32 mouse cellular contexts compared by ENCODE assay signal in genomic region chr2:141983664-141984395, GRCm38 (mm10).
DNase-seq lines count a peak whose midpoint lies in the region; ATAC-seq and TF ChIP-seq lines count a peak whose summit lies in the region.
"Had no signal": no experiment of that assay in that cellular context is flagged by ENCODE, and none has a peak within 500 bp of the region (broad histone marks: within the 10 kb centered on the region; RNA-seq: fewer than 3 reads in every experiment).

No protein-coding gene starts in this region.

- H3K4me2 ChIP-seq in forebrain, embryonic 14.5 days (ENCODE audit: low read length): no peak overlapping the region
- no peak overlapping the region for H3K4me2 ChIP-seq in forebrain, embryonic 15.5 days (replicated peaks)
- no peak overlapping the region for H3K4me2 ChIP-seq in liver, embryonic 12.5 days
- H3K4me2 ChIP-seq: embryonic facial prominence, embryonic 15.5 days; heart, embryonic 13.5 days; hindbrain, embryonic 15.5 days; kidney, embryonic 15.5 days; lung, embryonic 15.5 days; midbrain, embryonic 12.5 days; neural tube, embryonic 12.5 days had no signal

- no peak for TF ChIP-seq CTCF in liver, adult 2 months (IDR thresholded peaks at IDR 0.05; ENCODE audit: low read depth, low read length)
- no peak for TF ChIP-seq CTCF in thymus, adult 2 months (IDR thresholded peaks at IDR 0.05; ENCODE audit: borderline replicate concordance, control insufficient read depth, extremely low read depth, insufficient read depth, low read length, poor library complexity)

- H3K27ac ChIP-seq in forebrain, embryonic 14.5 days (ENCODE audit: low read depth, low read length): no peak overlapping the region
- no peak overlapping the region for H3K27ac ChIP-seq in forebrain, embryonic 15.5 days (replicated peaks)
- no peak overlapping the region for H3K27ac ChIP-seq in liver, adult 2 months (replicated peaks; ENCODE audit: insufficient read depth, low read depth, low read length)
- no peak overlapping the region for H3K27ac ChIP-seq in liver, embryonic 12.5 days
- no peak overlapping the region for H3K27ac ChIP-seq in thymus, adult 2 months (ENCODE audit: control insufficient read depth, insufficient read depth, low read length)
- H3K27ac ChIP-seq: embryonic facial prominence, embryonic 10.5 days; embryonic facial prominence, embryonic 15.5 days; heart, embryonic 13.5 days; hindbrain, embryonic 10.5 days; hindbrain, embryonic 15.5 days; kidney, embryonic 15.5 days; lung, embryonic 15.5 days; midbrain, embryonic 12.5 days; neural tube, embryonic 12.5 days had no signal

- DNase-seq in forebrain, embryonic 14.5 days (ENCODE audit: low spot score): peak; percentile 56
- DNase-seq in liver, adult 2 months (ENCODE audit: extremely low read depth, low read depth, low spot score): peak; percentile 78
- DNase-seq in Muller cell, postnatal 12 days (ENCODE audit: inconsistent ontology term): peak; percentile 9
- peak; percentile 35 for DNase-seq in brain, adult 2 months (ENCODE audit: low read depth, low spot score)
- no peak for DNase-seq in thymus, adult 2 months
- DNase-seq: adrenal gland, postnatal 36 days; B cell, adult 2 months; cerebellum, adult 11-12 months; cerebellum, postnatal 10 days; gastrocnemius, postnatal 25 days; heart, adult 11 months; kidney, adult 18-20 months; kidney, postnatal 25 days; liver; right cerebral cortex, adult 18-20 months; right cerebral cortex, postnatal 4 days; thymus, postnatal 14 days had no signal

- no peaks in the 10 kb centered on the region for H3K36me3 ChIP-seq in forebrain, embryonic 14.5 days (ENCODE audit: control insufficient read depth, insufficient read depth, low read length)
- no peaks in the 10 kb centered on the region for H3K36me3 ChIP-seq in forebrain, embryonic 15.5 days
- no peaks in the 10 kb centered on the region for H3K36me3 ChIP-seq in liver, adult 2 months (ENCODE audit: control insufficient read depth, insufficient read depth, low read length)
- no peaks in the 10 kb centered on the region for H3K36me3 ChIP-seq in liver, embryonic 12.5 days
- no peaks in the 10 kb centered on the region for H3K36me3 ChIP-seq in thymus, adult 2 months (ENCODE audit: control insufficient read depth, insufficient read depth, low read length)
- H3K36me3 ChIP-seq: embryonic facial prominence, embryonic 10.5 days; embryonic facial prominence, embryonic 15.5 days; heart, embryonic 13.5 days; hindbrain, embryonic 10.5 days; hindbrain, embryonic 15.5 days; kidney, embryonic 15.5 days; lung, embryonic 15.5 days; midbrain, embryonic 12.5 days; neural tube, embryonic 12.5 days had no signal

- no peak overlapping the region for H3K9ac ChIP-seq in forebrain, embryonic 14.5 days (ENCODE audit: low read length)
- H3K9ac ChIP-seq in forebrain, embryonic 15.5 days (replicated peaks): no peak overlapping the region
- no peak overlapping the region for H3K9ac ChIP-seq in liver, adult 2 months (ENCODE audit: low read depth, low read length)
- H3K9ac ChIP-seq in liver, embryonic 12.5 days: no peak overlapping the region
- H3K9ac ChIP-seq: embryonic facial prominence, embryonic 15.5 days; heart, embryonic 13.5 days; hindbrain, embryonic 15.5 days; kidney, embryonic 15.5 days; lung, embryonic 15.5 days; midbrain, embryonic 12.5 days; neural tube, embryonic 12.5 days had no signal

- H3K4me3 ChIP-seq in forebrain, embryonic 14.5 days (ENCODE audit: low read depth, low read length): no peak overlapping the region
- no peak overlapping the region for H3K4me3 ChIP-seq in forebrain, embryonic 15.5 days
- H3K4me3 ChIP-seq in liver, adult 2 months (ENCODE audit: insufficient read depth, low read depth, low read length): no peak overlapping the region
- no peak overlapping the region for H3K4me3 ChIP-seq in liver, embryonic 12.5 days
- H3K4me3 ChIP-seq in thymus, adult 2 months (ENCODE audit: control insufficient read depth, insufficient read depth, low read length): no peak overlapping the region
- H3K4me3 ChIP-seq: embryonic facial prominence, embryonic 10.5 days; embryonic facial prominence, embryonic 15.5 days; heart, embryonic 13.5 days; hindbrain, embryonic 10.5 days; hindbrain, embryonic 15.5 days; kidney, embryonic 15.5 days; lung, embryonic 15.5 days; midbrain, embryonic 12.5 days; myocyte; neural tube, embryonic 12.5 days had no signal

- H3K4me1 ChIP-seq in forebrain, embryonic 14.5 days (ENCODE audit: control insufficient read depth, insufficient read depth, low read length): no peaks in the 10 kb centered on the region
- no peaks in the 10 kb centered on the region for H3K4me1 ChIP-seq in forebrain, embryonic 15.5 days
- peaks cover 2% of the 10 kb centered on the region; the same call in 1 of the 2 replicates for H3K4me1 ChIP-seq in liver, adult 2 months (ENCODE audit: control insufficient read depth, insufficient read depth, low read length)
- H3K4me1 ChIP-seq in liver, embryonic 12.5 days: no peaks in the 10 kb centered on the region
- H3K4me1 ChIP-seq in thymus, adult 2 months (replicated peaks; ENCODE audit: control insufficient read depth, insufficient read depth, low read length): no peaks in the 10 kb centered on the region
- H3K4me1 ChIP-seq: embryonic facial prominence, embryonic 10.5 days; embryonic facial prominence, embryonic 15.5 days; heart, embryonic 13.5 days; hindbrain, embryonic 10.5 days; hindbrain, embryonic 15.5 days; kidney, embryonic 15.5 days; lung, embryonic 15.5 days; midbrain, embryonic 12.5 days; neural tube, embryonic 12.5 days had no signal

- ATAC-seq in forebrain, embryonic 14.5 days: peak; percentile 63
- no peak for ATAC-seq in forebrain, embryonic 15.5 days (replicated peaks)
- ATAC-seq in liver, embryonic 12.5 days: no peak
- no peak for ATAC-seq in CD4-positive, CD25-positive, alpha-beta regulatory T cell, adult 4 months
- ATAC-seq: Patski had no signal

- 64% methylated on average over 7 of the region's 7 CpGs for WGBS in forebrain, embryonic 14.5 days
- 58% methylated on average over 7 of the region's 7 CpGs for WGBS in forebrain, embryonic 15.5 days
- WGBS in liver, adult 2 months: 58% methylated on average over 7 of the region's 7 CpGs
- WGBS in liver, embryonic 12.5 days (ENCODE audit: insufficient replicate concordance): 62% methylated on average over 7 of the region's 7 CpGs
- 88% methylated on average over 7 of the region's 7 CpGs for whole genome bisulfite sequencing in thymus, adult 2 months

- no peak for TF ChIP-seq POLR2A in liver, adult 2 months (IDR thresholded peaks at IDR 0.05; ENCODE audit: extremely low read depth, insufficient read depth, low read length)
- TF ChIP-seq POLR2A in thymus, adult 2 months (IDR thresholded peaks at IDR 0.05; ENCODE audit: control insufficient read depth, extremely low read depth, insufficient read depth, low read length, poor library complexity): no peak

- no peaks in the 10 kb centered on the region for H3K9me3 ChIP-seq in forebrain, embryonic 14.5 days (replicated peaks; ENCODE audit: control insufficient read depth, low read length)
- H3K9me3 ChIP-seq in forebrain, embryonic 15.5 days: no peaks in the 10 kb centered on the region; the same call in 1 of the 2 replicates
- no peaks in the 10 kb centered on the region for H3K9me3 ChIP-seq in liver, embryonic 12.5 days (replicated peaks)
- H3K9me3 ChIP-seq: embryonic facial prominence, embryonic 10.5 days; embryonic facial prominence, embryonic 15.5 days; hindbrain, embryonic 10.5 days; hindbrain, embryonic 15.5 days; kidney, embryonic 15.5 days; lung, embryonic 15.5 days; midbrain, embryonic 12.5 days; neural tube, embryonic 12.5 days had no signal

- no peaks in the 10 kb centered on the region for H3K79me2 ChIP-seq in liver, adult 2 months (ENCODE audit: control insufficient read depth, insufficient read depth, low read length)

- H3K27me3 ChIP-seq in forebrain, embryonic 14.5 days (replicated peaks; ENCODE audit: control insufficient read depth, insufficient read depth, low read length): no peaks in the 10 kb centered on the region
- H3K27me3 ChIP-seq in forebrain, embryonic 15.5 days: no peaks in the 10 kb centered on the region
- no peaks in the 10 kb centered on the region for H3K27me3 ChIP-seq in liver, adult 2 months (ENCODE audit: control insufficient read depth, insufficient read depth, low read length)
- H3K27me3 ChIP-seq in liver, embryonic 12.5 days (replicated peaks): no peaks in the 10 kb centered on the region
- no peaks in the 10 kb centered on the region for H3K27me3 ChIP-seq in thymus, adult 2 months (ENCODE audit: control insufficient read depth, insufficient read depth, low read length)
- H3K27me3 ChIP-seq: CH12.LX; embryonic facial prominence, embryonic 15.5 days; hindbrain, embryonic 15.5 days; kidney, embryonic 15.5 days; lung, embryonic 15.5 days; midbrain, embryonic 12.5 days; neural tube, embryonic 12.5 days had no signal
